Mouse (Mus musculus) MEL (cell line): ENCODE measurements at regions not wholly inside any gene's neighbourhood (a gene's known extent, or its start where the extent isn't known, plus 50 kb on each side); places are given as distances from the start of the nearest gene placed in this dataset.

Experiments
- CHD2 ChIP-seq: IDR thresholded peaks from 2 replicates; pipeline ENCODE4 v1.6.1; 2011; ENCODE audit warnings: low read length, improper control_type of control experiment
- CTCF ChIP-seq, 3 experiments: IDR thresholded peaks in 2 of 3; conservative IDR thresholded peaks in 1 of 3; 2 replicates each; pipeline ENCODE4 v1.5.1; 2011 to 2012; ENCODE audit warnings: low read length in 3 of 3, low read depth in 2 of 3, mild to moderate bottlenecking in 2 of 3, improper control_type of control experiment in 1 of 3, inconsistent platforms in 1 of 3, mixed read lengths in 1 of 3, moderate library complexity in 1 of 3; ENCODE audit not compliant: control insufficient read depth in 1 of 3, insufficient read depth in 1 of 3, poor library complexity in 1 of 3, severe bottlenecking in 1 of 3
- E2F4 ChIP-seq: IDR thresholded peaks from 2 replicates; pipeline ENCODE4 v1.6.1; 2011; ENCODE audit warnings: low read depth, low read length, improper control_type of control experiment, borderline replicate concordance
- ELF1 ChIP-seq: IDR thresholded peaks from 2 replicates; pipeline ENCODE4 v1.6.1; 2014; ENCODE audit warnings: low read depth, mild to moderate bottlenecking, inconsistent platforms, low read length, improper control_type of control experiment, moderate library complexity
- GATA1 ChIP-seq: IDR thresholded peaks from 2 replicates; pipeline ENCODE4 v1.6.1; 2011; ENCODE audit warnings: low read depth, low read length, improper control_type of control experiment
- MYC ChIP-seq: IDR thresholded peaks from 2 replicates; pipeline ENCODE4 v1.6.1; 2011; ENCODE audit warnings: low read depth, mild to moderate bottlenecking, low read length, improper control_type of control experiment, moderate library complexity
- POLR2A ChIP-seq, 2 experiments: IDR thresholded peaks; 2 replicates each; pipeline ENCODE4 v1.6.1; 2011 to 2012; ENCODE audit warnings: low read length in 2 of 2, mild to moderate bottlenecking in 2 of 2, control low read depth in 1 of 2, improper control_type of control experiment in 1 of 2, low read depth in 1 of 2, moderate library complexity in 1 of 2; ENCODE audit not compliant: control insufficient read depth in 1 of 2, insufficient read depth in 1 of 2, poor library complexity in 1 of 2
- TBP ChIP-seq: IDR thresholded peaks from 2 replicates; pipeline ENCODE4 v1.8.0; 2011; ENCODE audit warnings: low read depth, low read length, improper control_type of control experiment

DNA sequence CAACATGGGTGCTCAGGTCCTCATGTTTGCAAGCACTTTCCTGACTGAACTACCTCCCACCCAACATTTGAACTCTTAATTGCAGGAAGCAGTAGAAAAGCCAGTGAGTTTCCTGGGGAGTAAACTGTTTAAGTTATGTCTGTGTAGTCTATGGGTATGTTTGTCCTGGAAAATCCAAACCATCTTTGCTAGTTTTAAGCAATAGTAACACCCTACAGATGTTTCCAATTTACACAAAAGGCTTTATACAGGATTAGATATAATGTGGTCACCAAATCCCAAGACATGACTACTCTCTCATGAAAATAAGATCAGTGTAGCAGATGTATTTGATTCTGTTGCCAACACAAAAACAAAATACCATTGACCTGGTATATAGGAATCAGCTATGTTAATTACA, 421.1 kb upstream of the 4930452B06Rik start:
- TF ChIP-seq CTCF (IDR thresholded peaks at IDR 0.05 in 2 of 3, conservative IDR thresholded peaks at IDR 0.05 in 1 of 3; ENCODE audit: control insufficient read depth in 1 of 3, insufficient read depth in 1 of 3, low read depth in 2 of 3, low read length in 3 of 3, poor library complexity in 1 of 3, severe bottlenecking in 1 of 3), result no peak
- no peak for TF ChIP-seq POLR2A (IDR thresholded peaks at IDR 0.05; ENCODE audit: control insufficient read depth in 1 of 2, insufficient read depth in 1 of 2, low read depth in 1 of 2, low read length in 2 of 2, poor library complexity in 1 of 2)
- TF ChIP-seq E2F4, result no peak
- no peak for TF ChIP-seq GATA1
- no peak for TF ChIP-seq TBP
- no peak for TF ChIP-seq ELF1
- TF ChIP-seq MYC, result no peak
- TF ChIP-seq CHD2, result no peak
